Mouse (Mus musculus): ENCODE measurements around the gene 1700013F07Rik.
"Not testable (repeated sequence)": the region's sequence is repeated elsewhere in the genome, so short reads cannot be mapped to it uniquely, and the experiment has no call there.

Gene 1700013F07Rik

DNA sequence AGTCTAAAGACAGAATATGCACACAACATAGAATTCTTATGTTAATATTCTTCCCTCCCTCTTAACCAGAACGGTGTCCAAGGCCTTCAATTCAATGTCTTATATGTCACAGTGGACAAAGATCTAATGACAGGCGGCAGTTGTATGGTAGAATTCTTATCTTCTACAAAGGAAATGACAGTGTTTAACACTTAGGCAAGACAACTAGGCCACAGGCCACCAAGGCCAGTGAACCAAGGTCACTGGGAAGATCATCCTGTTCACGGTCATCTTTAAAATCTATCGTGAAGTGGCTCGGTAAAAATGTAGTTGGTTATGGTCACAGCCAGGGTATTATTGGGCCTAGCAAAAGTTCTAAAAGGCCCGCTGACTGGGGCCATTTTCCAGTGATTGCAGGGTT lies at the start of gene 1700013F07Rik:
Gene 1700013F07Rik, plus strand, starts transcription at position 200 of the 400 bp plus-strand sequence.
- DNase-seq (ENCODE audit: low spot score): no peak

DNA sequence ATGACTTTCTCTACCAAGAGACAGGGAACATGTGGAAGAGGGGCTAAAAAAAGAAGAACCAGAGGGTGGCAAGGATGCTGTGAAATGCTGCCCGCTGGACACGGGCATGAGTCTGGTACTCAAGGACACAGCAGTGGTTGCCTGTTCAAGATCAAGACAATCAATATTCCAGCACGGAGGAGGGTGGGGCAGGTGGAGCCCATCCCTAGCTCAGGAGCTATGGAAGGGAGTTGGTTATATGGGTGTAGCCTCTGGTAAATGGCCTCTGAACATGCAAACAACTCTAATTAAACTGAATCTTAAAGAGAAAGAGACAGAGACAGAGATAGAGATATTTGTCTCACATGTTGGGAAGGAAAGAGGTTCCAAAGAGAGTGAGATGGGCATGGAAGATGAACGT lies 49.2 kb upstream of the 1700013F07Rik start:
- no peak for DNase-seq (ENCODE audit: low spot score)

DNA sequence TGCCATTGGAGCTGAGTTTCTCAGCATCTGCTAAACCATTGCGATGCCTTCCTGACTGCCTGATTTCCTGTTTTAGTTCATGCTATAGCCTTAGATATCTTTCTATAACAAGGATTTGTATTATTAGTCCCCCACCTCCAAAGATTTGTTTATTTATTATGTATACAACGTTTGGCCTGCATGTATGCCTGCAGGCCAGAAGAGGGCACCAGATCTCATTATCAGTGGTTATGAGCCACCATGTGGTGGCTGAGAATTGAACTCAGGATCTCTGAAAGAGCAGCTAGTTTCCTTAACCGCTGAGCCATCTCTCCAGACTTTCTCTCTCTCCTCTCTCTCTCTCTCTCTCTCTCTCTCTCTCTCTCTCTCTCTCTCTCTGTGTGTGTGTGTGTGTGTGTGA lies 44.0 kb upstream of the 1700013F07Rik start:
- no peak for DNase-seq (ENCODE audit: low spot score)

DNA sequence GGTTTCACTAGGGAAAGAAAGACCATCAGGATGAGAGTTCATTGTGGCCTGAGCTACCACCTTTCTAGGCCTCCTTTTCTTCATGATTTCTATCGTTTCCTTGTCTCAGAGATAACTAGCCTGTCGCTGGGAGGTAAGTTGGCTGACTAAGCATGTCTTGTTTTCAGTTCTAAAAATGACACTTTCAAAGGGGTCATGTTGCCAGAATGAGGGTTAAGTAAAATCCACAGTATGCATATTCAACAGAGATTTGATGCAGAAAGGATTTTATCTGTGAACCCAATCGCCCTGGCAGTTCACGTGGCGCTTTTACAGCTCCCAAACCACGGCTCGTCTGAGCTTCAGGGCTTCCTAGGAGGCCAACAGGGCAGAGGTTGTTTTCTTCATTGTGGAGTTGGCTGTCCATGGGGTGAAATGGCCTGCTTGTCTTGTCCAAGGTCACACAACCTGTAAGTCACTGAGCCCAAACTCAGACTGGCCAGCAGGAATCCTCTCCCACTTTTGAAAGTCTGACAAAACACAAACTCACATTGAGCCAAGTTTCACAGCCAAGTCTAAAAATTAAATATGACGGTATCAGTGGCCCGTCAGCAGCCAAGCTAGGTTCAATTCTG lies 39.0 kb upstream of the 1700013F07Rik start:
- DNase-seq (ENCODE audit: low spot score): no peak

DNA sequence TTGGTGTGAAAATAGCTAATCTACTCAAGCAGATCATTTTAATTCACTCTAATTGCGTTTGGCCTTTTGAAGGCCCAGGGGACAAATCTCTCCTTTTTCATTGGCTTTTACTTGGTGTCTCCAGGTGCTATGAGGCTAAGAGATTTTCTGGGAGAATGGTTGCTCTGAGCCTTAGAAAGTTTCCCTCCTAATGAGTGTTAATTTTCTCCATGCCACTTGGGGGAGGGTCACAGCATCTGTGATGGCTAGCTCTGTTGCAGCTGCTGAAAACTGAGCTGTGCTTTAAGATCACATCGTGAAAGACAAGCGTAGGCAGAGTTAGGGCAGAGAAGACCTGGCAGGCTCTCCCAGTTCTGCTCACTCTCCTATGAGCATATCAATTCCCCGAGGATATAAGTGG lies 38.5 kb upstream of the 1700013F07Rik start:
- DNase-seq (ENCODE audit: low spot score): no peak

DNA sequence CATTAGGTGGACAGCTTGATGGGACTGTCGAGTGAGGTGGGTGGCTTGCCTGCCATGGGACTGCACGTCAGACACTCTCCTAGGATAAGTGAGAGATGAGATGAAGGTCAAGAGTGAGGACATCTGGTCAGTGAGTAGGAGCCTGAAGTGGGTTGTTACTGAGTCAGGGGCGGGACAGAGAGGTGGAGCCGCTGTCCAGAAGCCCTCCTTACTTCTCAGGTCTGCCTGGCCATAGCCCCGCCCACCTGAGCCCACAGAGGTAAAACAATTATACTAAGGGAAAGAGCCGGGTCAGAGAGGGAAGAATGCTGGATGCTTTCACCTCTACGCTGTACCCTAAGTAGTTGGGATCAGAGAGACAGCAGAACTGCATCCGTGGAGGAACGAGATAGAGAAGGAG lies 36.3 kb upstream of the 1700013F07Rik start:
- DNase-seq (ENCODE audit: low spot score): no peak

DNA sequence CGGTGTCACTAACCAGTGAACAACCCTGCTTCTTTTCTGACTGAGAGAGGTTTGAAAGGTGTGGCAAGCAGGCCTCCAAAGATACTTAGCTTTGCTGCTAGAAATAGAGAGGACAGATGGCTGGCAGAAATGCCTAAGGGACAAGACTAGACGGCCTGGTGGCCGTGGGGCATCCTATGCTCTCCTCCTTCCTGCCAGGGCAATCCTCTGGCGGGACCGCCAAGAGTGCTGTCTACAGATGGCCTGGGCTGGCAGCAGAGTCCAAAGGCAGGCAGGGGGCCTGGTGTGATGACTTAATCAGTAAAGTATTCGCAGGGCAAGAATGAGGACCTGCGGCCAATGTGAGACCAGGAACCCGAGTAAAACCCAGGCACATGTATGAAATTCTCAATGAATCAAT lies 34.1 kb upstream of the 1700013F07Rik start:
- no peak for DNase-seq (ENCODE audit: low spot score)

DNA sequence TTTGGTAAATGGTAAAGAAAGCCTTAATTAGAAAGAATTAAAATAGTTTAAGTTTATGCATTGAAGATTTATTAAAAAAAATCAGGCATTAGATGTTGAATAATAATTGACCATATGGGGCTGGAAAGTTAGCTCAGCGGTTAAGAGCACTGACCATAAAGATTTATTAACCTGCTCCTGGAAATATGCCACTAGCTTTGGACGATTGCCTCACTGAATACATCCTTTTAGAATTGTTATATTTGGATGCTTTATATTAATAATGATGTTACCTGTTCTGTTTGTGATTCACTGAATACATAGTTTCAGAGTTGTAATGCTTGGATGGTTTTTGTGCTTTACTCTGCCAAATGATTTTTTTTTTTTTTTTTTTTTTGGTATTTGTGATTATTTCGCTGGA lies 32.5 kb upstream of the 1700013F07Rik start:
- not testable (repeated sequence) for DNase-seq (ENCODE audit: low spot score)

DNA sequence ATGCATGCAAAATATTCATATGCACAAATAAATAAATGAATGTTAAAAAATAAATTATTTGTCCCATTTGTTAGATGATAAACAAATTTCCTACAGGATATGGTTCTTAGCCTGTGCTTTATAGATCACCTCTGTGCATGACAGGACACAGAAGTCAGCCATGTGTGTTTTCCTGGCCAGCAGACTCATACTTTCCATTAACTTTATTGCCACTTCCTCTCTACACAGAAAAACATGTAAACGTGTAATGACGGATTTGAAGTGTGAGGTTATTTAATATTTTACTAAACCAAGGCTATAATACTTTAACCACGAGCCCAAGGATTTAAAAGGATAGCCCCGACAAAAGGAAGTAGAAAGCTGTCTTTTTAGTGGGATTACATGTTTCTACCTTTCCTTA lies 30.0 kb upstream of the 1700013F07Rik start:
- DNase-seq (ENCODE audit: low spot score): no peak

DNA sequence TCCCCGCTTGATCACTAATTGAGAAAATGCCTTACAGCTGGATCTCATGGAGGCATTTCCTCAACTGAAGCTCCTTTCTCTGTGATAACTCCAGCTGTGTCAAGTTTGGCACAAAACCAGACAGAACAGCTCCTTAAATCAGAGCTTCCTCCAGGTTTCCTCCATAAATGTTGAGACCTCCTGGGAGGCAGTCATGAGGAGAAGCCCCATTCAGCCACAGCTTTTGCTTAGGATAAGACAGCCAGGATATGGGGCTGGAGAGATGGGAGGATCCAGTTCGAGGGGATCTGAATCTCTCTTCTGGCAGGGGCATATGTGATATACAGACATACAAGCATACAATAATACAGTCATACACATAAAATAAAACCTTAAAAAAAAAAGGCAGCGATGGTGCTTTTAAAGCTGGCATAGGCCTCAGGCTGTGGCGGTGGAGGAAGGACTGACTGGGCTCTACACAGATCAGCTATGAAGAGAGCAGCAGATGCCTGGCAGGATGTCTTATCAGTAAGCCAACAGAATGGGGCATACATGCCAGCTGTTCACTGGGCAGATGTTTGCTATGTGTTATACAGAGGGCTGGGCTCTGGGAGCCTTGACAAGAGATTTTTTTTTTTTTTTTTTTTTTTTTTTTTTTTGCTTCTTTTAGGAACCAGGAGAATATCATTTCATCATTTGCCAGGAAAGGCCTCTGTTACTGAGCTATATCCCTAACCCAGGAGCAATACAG lies 25.0 kb upstream of the 1700013F07Rik start:
- no peak for DNase-seq (ENCODE audit: low spot score)

DNA sequence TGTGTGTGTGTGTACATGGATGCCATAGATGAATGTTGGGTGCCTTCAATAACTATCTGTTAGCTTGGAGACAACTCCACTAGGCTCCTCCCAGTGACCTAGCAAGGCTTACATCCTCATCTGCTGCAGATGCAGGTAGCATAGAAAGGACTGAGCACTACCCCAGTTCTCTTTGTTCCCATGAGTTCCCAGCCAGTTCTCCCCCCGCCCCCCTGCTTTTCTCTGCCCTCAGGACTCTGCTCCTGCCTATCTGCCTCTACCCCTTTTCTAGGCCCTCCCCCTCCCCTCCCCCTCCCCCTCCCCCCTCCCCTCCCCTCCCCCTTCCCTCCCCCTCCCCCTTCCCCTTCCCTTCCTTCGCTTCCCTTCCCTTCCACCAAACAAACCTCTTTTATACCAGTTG lies 23.8 kb upstream of the 1700013F07Rik start:
- no peak for DNase-seq (ENCODE audit: low spot score)

DNA sequence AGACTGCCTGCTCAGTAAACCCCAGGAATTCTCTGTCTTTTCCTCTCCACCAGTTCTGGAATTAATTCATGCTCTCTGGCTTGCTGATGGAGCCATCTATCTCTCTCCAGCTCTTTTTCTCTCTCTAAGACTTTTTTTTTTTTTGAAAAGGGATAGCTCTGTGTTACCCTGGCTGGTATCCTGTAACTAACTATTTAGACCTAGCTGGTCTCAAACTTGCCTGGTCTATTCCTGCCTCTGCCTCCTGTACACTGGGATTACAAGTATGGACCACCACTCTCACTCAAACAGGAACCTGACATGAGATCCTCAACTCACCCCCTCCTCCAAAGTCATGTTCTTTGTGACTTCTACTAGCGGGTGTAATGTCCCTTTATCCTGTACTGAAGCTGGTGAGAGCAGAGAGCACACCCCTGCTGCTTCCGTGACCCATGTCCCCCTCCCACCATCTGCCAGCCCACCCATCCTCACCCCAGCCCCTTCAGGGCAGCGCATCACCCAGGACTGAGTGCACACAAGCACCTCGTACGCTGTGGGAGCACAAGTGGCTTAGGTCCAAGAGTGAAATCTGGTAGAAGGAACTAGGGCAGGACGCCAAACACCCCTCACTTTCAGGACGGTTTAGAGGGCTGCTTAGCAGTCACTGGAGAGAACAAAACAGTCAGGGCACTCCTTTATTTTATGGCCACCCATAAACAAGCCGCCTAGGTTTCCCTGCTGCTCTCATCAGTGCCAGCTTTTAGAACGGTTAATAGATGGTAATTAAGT lies 23.1 kb upstream of the 1700013F07Rik start:
- peak; percentile 52 for DNase-seq (ENCODE audit: low spot score)

DNA sequence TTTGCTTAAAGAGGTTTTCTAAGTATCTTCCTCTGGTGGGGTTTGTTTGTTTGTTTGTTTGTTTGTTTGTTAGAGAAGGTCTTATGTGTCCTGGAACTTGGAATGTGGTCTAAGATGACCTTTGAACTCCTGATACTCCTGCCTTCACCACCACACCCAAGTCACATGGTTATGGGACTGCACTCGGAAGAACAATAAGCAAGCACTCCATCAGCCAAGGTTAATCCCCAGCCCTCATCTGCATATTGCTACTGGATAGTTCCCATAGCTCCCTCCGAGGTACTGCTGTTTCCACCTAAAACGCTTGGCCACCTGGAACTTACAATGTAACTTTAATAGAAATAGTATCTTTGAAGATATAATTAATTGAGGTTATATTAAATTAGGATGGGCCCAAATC lies 20.5 kb upstream of the 1700013F07Rik start:
- no peak for DNase-seq (ENCODE audit: low spot score)

DNA sequence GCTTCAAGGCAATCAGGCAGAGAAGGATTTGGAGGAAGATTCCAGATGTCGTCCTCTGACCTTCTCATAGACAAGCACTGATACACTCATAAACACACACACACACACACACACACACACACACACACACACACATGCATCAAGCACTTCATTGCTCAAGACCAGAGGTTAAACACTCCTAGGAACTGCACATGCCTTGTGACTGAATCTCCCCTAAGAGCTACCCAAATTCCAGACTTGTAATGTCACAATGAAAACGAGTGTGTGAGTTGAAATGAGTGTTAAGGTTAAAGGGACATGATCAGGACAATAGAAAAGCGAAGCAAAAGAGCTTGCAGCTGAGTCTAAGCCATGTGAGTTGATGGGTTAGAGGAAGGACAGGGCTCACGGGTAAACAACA lies 15.7 kb upstream of the 1700013F07Rik start:
- peak; percentile 13 for DNase-seq (ENCODE audit: low spot score)

DNA sequence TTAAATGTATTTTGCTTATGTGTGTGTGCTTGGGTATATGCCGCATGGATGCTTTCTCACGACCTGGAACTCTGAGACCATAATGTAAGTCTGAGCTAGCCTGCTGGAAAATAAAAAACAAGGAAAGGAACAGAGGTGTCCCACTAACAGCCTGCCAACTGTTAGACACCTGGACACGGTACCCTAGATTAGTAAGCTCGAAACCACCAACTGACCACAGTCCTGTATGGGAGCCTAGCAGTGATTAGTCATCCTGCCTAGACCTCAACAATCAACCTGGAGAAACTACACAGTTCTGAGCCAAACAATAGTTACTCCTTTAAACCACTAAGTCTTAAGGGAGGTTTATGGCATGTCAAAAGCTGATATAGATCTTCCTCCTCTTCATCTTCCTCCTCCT lies 10.5 kb upstream of the 1700013F07Rik start:
- DNase-seq (ENCODE audit: low spot score): no peak

DNA sequence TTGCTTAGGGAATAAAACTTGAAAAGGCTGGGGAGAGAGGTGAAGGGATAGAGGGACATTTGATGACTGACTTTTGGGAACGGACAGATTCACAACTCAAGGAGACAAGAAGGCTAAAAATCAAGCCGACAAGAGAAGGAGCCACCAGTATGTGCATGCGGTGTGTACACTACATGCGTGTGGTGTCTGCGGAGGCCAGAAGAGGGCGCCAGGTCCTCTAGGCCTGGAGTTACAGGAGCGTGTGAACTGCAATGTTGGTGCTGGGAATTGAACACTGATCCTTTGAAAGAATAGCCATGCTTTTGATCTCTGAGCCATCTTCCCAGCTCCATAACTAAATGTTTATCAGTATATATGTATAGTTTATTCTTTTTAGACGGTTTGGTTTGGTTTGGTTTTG lies 5.5 kb upstream of the 1700013F07Rik start:
- DNase-seq (ENCODE audit: low spot score): peak; percentile 42

DNA sequence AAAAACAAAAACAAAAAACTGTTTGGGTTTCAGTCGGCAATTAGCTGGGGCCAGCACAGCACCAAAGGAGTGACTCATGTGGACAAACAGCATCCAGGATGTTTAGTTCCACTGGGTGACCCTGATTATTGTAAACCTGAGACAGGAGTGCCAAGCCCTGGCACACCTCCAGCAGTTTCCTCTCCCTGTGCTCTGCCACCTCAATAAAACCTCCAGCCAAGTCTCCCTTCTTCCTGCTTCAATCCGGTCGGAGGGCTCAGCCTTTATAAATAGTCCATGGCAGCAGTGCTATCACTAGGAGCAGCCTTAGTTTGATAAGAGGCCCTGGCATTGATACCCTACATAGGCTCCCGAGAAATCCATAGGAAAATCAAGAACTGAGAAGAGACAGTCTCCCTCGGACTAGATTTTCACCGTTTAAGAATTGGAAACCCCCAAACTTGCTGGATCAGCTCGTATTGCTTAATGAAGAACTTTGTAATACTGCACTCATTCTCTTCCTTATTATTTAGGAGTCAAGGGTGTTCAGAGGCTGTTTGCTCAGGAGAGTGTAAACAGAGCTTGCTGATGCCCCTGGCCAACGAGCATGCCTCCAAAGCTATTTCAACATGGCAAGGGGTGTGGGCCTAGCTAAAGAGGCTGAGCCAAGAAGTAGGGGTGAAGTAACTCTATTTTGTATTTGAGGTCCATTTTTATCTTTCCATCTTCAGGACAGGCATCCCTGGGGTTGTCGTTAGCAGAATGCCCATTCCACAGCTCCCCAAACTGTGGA lies 650 bp upstream of the 1700013F07Rik start:
- DNase-seq (ENCODE audit: low spot score): peak; percentile 65

DNA sequence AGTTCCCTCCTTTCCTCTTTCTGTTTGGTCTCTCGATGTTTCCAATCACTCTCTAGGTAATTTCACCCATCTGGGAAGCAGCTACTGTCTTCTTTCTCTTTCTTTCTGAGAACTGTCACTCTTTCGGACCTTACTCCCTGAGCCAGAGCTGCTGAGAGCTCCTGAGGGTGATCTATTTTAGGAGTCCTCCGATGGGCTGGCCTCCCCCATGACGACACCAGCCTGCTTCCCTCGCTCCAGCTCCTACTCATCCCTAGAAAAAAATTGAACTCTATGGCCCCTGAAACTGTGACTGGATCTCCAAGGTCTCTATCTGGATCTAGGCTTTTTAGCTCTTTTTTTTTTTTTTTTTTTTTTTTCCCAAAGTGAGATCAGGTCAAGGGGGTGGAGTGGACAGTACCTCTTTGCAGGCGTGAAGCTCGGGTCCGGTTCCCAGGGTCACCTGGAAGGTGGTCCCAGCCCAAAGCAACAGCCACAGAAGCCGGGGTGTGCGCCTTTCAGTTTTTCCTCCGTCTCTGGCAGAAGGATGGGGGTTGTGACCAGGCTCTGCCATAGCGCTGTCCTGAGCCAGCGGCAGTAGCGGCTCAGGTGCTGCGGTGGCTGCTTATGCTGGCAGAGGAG lies 2.1 kb downstream of the 1700013F07Rik start:
- DNase-seq (ENCODE audit: low spot score): no peak

DNA sequence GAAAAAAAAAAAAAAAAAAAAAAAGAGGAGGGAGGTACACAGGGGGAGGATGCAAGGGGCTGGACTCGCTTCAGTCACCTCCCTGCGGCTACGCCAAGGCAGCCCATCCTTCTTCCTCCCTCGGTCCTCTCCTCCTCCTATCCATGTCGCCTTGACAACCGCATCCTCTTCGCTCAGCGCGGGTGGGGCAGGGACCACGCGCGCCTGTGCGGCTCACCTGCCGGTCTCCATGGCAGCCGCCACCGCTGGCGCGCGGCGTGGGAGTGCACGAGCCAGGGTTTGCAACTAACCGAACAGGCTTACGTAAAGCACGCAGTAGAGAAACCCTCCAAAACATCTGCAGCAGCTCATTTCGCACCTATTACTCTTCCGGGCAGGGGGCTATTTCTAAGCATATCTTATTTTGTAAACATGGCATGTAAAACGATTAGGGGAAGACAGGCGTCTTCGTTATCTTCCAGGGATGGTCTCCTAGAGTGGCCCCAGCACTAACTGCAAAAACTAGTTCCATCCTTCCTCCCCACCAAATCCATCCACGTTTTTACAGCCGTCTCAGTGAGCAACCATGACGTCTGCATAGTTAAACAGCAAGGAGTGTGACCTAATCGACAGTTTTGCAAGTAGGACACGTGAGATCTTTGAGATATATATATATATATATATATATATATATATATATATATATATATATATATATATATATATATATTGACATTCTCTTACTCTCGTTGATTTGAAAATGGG lies 2.7 kb downstream of the 1700013F07Rik start, which contains the start of gene 5330417C22Rik:
Gene 5330417C22Rik, minus strand, starts transcription at position 20 of the 744 bp plus-strand sequence.
- DNase-seq (ENCODE audit: low spot score): peak; percentile 55

DNA sequence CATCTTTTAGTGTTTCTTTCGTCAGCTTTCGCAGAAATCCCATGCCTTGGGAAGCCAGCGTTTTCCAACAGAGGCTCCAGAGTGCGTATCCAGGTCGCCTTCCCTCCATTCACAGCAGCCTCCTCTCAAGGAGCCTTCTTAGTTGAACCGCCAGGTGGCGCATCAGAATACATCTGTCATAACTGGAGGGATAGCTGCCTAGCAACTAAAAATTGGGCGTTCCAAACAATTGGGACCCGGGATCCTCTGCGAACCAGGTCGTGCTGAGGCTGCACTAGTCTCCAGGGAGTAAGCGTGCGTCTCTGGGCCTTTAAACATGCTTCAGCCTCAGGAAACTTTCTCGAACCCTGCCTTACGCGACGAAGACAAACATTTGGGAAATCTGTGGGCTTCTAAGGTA lies 3.4 kb downstream of the 1700013F07Rik start:
- peak; percentile 89 for DNase-seq (ENCODE audit: low spot score)

DNA sequence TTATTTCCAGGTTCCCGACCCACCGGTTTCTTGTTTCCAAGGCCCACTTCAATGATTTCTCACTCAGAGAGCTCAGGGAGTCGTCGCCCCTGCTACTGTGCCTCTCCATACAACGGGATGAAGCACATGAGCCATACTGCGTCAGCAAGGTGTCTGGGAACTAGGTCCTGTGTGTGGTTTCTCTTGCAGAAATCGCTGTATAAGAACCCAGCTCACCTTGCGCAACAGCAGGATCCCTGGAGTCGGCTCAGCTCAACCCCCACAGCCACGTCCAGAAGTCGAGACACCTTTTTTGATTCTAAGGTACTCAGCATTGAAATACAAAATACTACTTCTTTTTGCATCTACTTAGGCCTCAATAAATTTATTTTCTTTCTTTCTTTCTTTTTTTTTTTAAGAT lies 8.3 kb downstream of the 1700013F07Rik start:
- DNase-seq (ENCODE audit: low spot score): no peak
